Mouse (Mus musculus) limb, embryonic 14.5 days (tissue): ENCODE measurements around the gene Rmdn3. TPM values are rescaled to one million over a fixed set of nuclear protein-coding genes. Genes with fewer than 3 reads are reported as not detected.

Source experiments
- ATAC-seq: fragments of 200-750 bp; cut with Nextera tagmentation; 2 replicates; pipeline ENCODE4 v1.8.0; 2017; ENCODE audit warnings: low read depth, moderate number of reproducible peaks, moderate TSS enrichment; ENCODE audit not compliant: low FRiP score
- DNase-seq: peaks from one replicate; pipeline ENCODE4 v3.0.0-alpha.2; 2015; ENCODE audit warnings: low spot score
- H3K27ac ChIP-seq: fragments of 300-500 bp; sonication (generic); replicated peaks from 2 replicates; pipeline ENCODE4 v1.5.1; 2014; ENCODE audit warnings: low read depth, mild to moderate bottlenecking, low read length, moderate library complexity, mixed read lengths
- H3K27me3 ChIP-seq: fragments of 300-500 bp; sonication (generic); 2 replicates; pipeline ENCODE4 v1.6.1; 2014; ENCODE audit warnings: low read length, mixed read lengths; ENCODE audit not compliant: control insufficient read depth, insufficient read depth
- H3K36me3 ChIP-seq: fragments of 300-500 bp; sonication (generic); 2 replicates; pipeline ENCODE4 v1.6.1; 2014; ENCODE audit warnings: mild to moderate bottlenecking, low read length, moderate library complexity, mixed read lengths; ENCODE audit not compliant: control insufficient read depth, insufficient read depth
- H3K4me1 ChIP-seq: fragments of 300-500 bp; sonication (generic); 2 replicates; pipeline ENCODE4 v1.6.1; 2014; ENCODE audit warnings: antibody characterized with exemption, low read length, mixed read lengths; ENCODE audit not compliant: control insufficient read depth, insufficient read depth
- H3K4me2 ChIP-seq: fragments of 300-500 bp; sonication (generic); replicated peaks from 2 replicates; pipeline ENCODE4 v1.6.1; 2014; ENCODE audit warnings: low read depth, mild to moderate bottlenecking, low read length, moderate library complexity; ENCODE audit not compliant: severe bottlenecking
- H3K4me3 ChIP-seq: fragments of 300-500 bp; sonication (generic); replicated peaks from 2 replicates; pipeline ENCODE4 v1.5.1; 2014; ENCODE audit warnings: low read length
- H3K9ac ChIP-seq: fragments of 300-500 bp; sonication (generic); 2 replicates; pipeline ENCODE4 v1.6.1; 2014; ENCODE audit warnings: mild to moderate bottlenecking, low read depth, low read length, moderate library complexity; ENCODE audit not compliant: severe bottlenecking
- H3K9me3 ChIP-seq: fragments of 300-500 bp; sonication (generic); 2 replicates; pipeline ENCODE4 v1.6.1; 2016; ENCODE audit warnings: low read length; ENCODE audit not compliant: control insufficient read depth
- POLR2A ChIP-seq: fragments of 200-500 bp; IDR thresholded peaks from 2 replicates; pipeline ENCODE4 v1.8.0; 2012; ENCODE audit warnings: inconsistent platforms, mild to moderate bottlenecking, moderate library complexity, borderline replicate concordance; ENCODE audit not compliant: insufficient read depth, insufficient read length; ENCODE audit errors: extremely low read depth
- WGBS: fragments of 180-500 bp; shearing (Covaris S2); extraction: QIAGEN DNeasy Blood & Tissue Kit; methylation state at CpG from one replicate; pipeline ENCODE4 v1.1.7; 2014; 5-methylcytosine and 5-hydroxymethylcytosine counted together
- polyA plus RNA-seq, 2 experiments: library from polyadenylated mRNA; depleted of rRNA in 1 of 2; stranded (reverse) in 1 of 2; unstranded in 1 of 2; fragments of >200 nt; fragmentation: Nextera tagmentation in 1 of 2; extraction: Ambion mirVana in 1 of 2; gene quantifications; 2 replicates each; pipeline versions ENCODE4 v1.2.1 to v1.2.3; 2012 to 2014

The Rmdn3 gene
- polyA plus RNA-seq, 2 experiments = 27.4 to 40.7 TPM

GRCm38 (mm10) chr2:119173991-119174651, 17.3 kb upstream of the Rmdn3 start, which contains the start of gene Gm14137:
Gm14137 (plus strand) TSS chr2:119174509.
- Histone ChIP-seq H3K4me1 (peaks cover 6% of the 10 kb centered on the region; the same call in 1 of the 2 replicates), H3K9me3 (no peaks in the 10 kb centered on the region), H3K36me3 (peaks cover 30% of the 10 kb centered on the region), H3K4me2 (no peak within 1 kb of the TSS), H3K4me3 (no peak within 1 kb of the TSS), H3K27ac (no peak within 1 kb of the TSS), H3K27me3 (no peaks in the 10 kb centered on the region), H3K9ac (peak within 1 kb of the TSS; percentile 34; the same call in 1 of the 2 replicates)
- WGBS = 42% methylated on average over 8 of the region's 8 CpGs
- ATAC-seq (no peak), DNase-seq (no peak)
- no peak for TF ChIP-seq POLR2A

GRCm38 (mm10) chr2:119172862-119173576, 16.2 kb upstream of the Rmdn3 start:
- H3K4me3 ChIP-seq = no peak overlapping the region
- H3K9ac ChIP-seq = peak overlapping the region; percentile 34; the same call in 1 of the 2 replicates
- no peak for TF ChIP-seq POLR2A
- no peaks in the 10 kb centered on the region for H3K27me3 ChIP-seq
- H3K4me2 ChIP-seq = no peak overlapping the region
- H3K9me3 ChIP-seq = no peaks in the 10 kb centered on the region
- peaks cover 6% of the 10 kb centered on the region for H3K4me1 ChIP-seq
- ATAC-seq (no peak), DNase-seq (no peak)
- peaks cover 24% of the 10 kb centered on the region for H3K36me3 ChIP-seq
- WGBS = 14% methylated on average over 13 of the region's 13 CpGs
- H3K27ac ChIP-seq = 0 out of 2 replicates have a peak overlapping the region, but pooled peaks have one; percentile 19

- peaks cover 22% of the 10 kb centered on the region for H3K36me3 ChIP-seq
- DNase-seq (no peak), ATAC-seq (no peak)
- no peak overlapping the region for H3K4me2 ChIP-seq
- H3K4me3 ChIP-seq = no peak overlapping the region
- H3K9me3 ChIP-seq = no peaks in the 10 kb centered on the region
- no peak for TF ChIP-seq POLR2A
- no peak overlapping the region for H3K27ac ChIP-seq
- peaks cover 10% of the 10 kb centered on the region for H3K4me1 ChIP-seq
- 0 out of 2 replicates have a peak, but pooled peaks cover under 1% of the 10 kb centered on the region for H3K27me3 ChIP-seq
- 80% methylated on average over 7 of the region's 7 CpGs for WGBS
- H3K9ac ChIP-seq = 0 out of 2 replicates have a peak overlapping the region, but pooled peaks have one; percentile 34
These were observed 15.6 kb upstream of the Rmdn3 start for GRCm38 (mm10) chr2:119172446-119172845.

GRCm38 (mm10) chr2:119171574-119171973, 14.7 kb upstream of the Rmdn3 start:
- peaks cover 14% of the 10 kb centered on the region for H3K4me1 ChIP-seq
- no peak for TF ChIP-seq POLR2A
- no peaks in the 10 kb centered on the region for H3K9me3 ChIP-seq
- H3K9ac ChIP-seq = no peak overlapping the region
- 0 out of 2 replicates have a peak, but pooled peaks cover 6% of the 10 kb centered on the region for H3K27me3 ChIP-seq
- ATAC-seq (no peak), DNase-seq (peak; percentile 36)
- peaks cover 18% of the 10 kb centered on the region for H3K36me3 ChIP-seq
- no peak overlapping the region for H3K4me3 ChIP-seq
- H3K27ac ChIP-seq = no peak overlapping the region
- 62% methylated on average over 8 of the region's 8 CpGs for WGBS
- H3K4me2 ChIP-seq = no peak overlapping the region

- no peak overlapping the region for H3K4me2 ChIP-seq
- TF ChIP-seq POLR2A = no peak
- no peak overlapping the region for H3K27ac ChIP-seq
- DNase-seq (no peak), ATAC-seq (no peak)
- 0 out of 2 replicates have a peak, but pooled peaks cover 6% of the 10 kb centered on the region for H3K27me3 ChIP-seq
- no peaks in the 10 kb centered on the region for H3K9me3 ChIP-seq
- peaks cover 7% of the 10 kb centered on the region; the same call in 1 of the 2 replicates for H3K36me3 ChIP-seq
- WGBS = 83% methylated on average over 2 of the region's 2 CpGs
- peaks cover 14% of the 10 kb centered on the region for H3K4me1 ChIP-seq
- H3K4me3 ChIP-seq = no peak overlapping the region
- no peak overlapping the region for H3K9ac ChIP-seq
These were observed 13.4 kb upstream of the Rmdn3 start for GRCm38 (mm10) chr2:119170282-119170681.
